8 mouse cellular contexts compared by ENCODE assay signal in the genomic region with DNA sequence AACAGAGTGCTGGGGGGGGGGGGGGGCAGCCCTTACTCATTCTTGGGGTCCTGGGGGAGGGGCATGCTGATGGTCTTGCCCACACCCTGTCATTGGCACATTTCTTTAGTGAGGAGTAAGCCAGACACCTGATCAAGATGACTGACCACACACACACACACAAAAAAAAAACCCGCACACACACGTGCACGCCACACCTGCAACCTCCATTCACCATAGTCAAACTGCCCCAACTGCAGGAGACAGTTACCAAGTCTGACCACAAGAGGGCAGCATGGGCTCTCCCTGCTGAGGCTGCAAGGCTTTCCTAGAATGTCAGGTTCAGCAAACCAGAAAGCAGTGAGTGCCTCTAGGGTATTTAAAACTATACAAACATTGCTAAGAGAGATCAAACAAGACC. TPM values are rescaled to one million over a fixed set of nuclear protein-coding genes. Genes with fewer than 3 reads are reported as not detected.
DNase-seq lines count a peak whose midpoint lies in the region; ATAC-seq and TF ChIP-seq lines count a peak whose summit lies in the region.

No protein-coding gene starts in this region.

- H3K4me2 ChIP-seq in intestine, embryonic 14.5 days (ENCODE audit: low read length) = no peak overlapping the region
- no peak overlapping the region for H3K4me2 ChIP-seq in intestine, embryonic 15.5 days (replicated peaks)
- no peak overlapping the region for H3K4me2 ChIP-seq in limb, embryonic 13.5 days (replicated peaks)

- H3K4me3 ChIP-seq in intestine, embryonic 14.5 days (ENCODE audit: low read depth, low read length) = no peak overlapping the region
- no peak overlapping the region for H3K4me3 ChIP-seq in intestine, embryonic 15.5 days (replicated peaks)
- H3K4me3 ChIP-seq in limb, embryonic 13.5 days = no peak overlapping the region
- no peak overlapping the region for H3K4me3 ChIP-seq in testis, adult 2 months (ENCODE audit: control insufficient read depth, low read depth, low read length)

- TF ChIP-seq POLR2A in testis, adult 2 months (IDR thresholded peaks at IDR 0.05; ENCODE audit: control insufficient read depth, low read depth, low read length) = no peak

- no peak overlapping the region for H3K27ac ChIP-seq in intestine, embryonic 14.5 days (ENCODE audit: low read depth)
- H3K27ac ChIP-seq in intestine, embryonic 15.5 days = no peak overlapping the region
- no peak overlapping the region for H3K27ac ChIP-seq in limb, embryonic 13.5 days
- H3K27ac ChIP-seq in testis, adult 2 months (ENCODE audit: control insufficient read depth, insufficient read depth, low read depth, low read length) = no peak overlapping the region

- H3K4me1 ChIP-seq in intestine, embryonic 14.5 days (replicated peaks; ENCODE audit: control insufficient read depth, insufficient read depth, low read length) = no peaks in the 10 kb centered on the region
- H3K4me1 ChIP-seq in intestine, embryonic 15.5 days (replicated peaks) = peaks cover 9% of the 10 kb centered on the region; the same call in 1 of the 2 replicates
- H3K4me1 ChIP-seq in limb, embryonic 13.5 days = no peaks in the 10 kb centered on the region
- H3K4me1 ChIP-seq in testis, adult 2 months (ENCODE audit: control insufficient read depth, insufficient read depth, low read length) = no peaks in the 10 kb centered on the region

- no peak overlapping the region for H3K9ac ChIP-seq in intestine, embryonic 14.5 days (ENCODE audit: low read length)
- H3K9ac ChIP-seq in intestine, embryonic 15.5 days = no peak overlapping the region
- H3K9ac ChIP-seq in limb, embryonic 13.5 days = no peak overlapping the region

- peak; percentile 92 for DNase-seq in intestine, embryonic 14.5 days (ENCODE audit: low spot score)
- DNase-seq in brain, embryonic 18.5 days (ENCODE audit: low read depth, low spot score) = peak; percentile 46
- peak; percentile 78 for DNase-seq in fibroblast of lung, adult 2 months (ENCODE audit: low read depth)
- peak; percentile 79 to 88 for DNase-seq in kidney, adult 8-10 months
- peak; percentile 15 to 41 for DNase-seq in natural killer cell, adult 2 months (ENCODE audit: low spot score in 2 of 2)

- H3K36me3 ChIP-seq in intestine, embryonic 14.5 days (ENCODE audit: control insufficient read depth, insufficient read depth, low read length) = no peaks in the 10 kb centered on the region
- no peaks in the 10 kb centered on the region for H3K36me3 ChIP-seq in intestine, embryonic 15.5 days
- no peaks in the 10 kb centered on the region for H3K36me3 ChIP-seq in limb, embryonic 13.5 days
- H3K36me3 ChIP-seq in testis, adult 2 months (ENCODE audit: control insufficient read depth, insufficient read depth, low read length) = no peaks in the 10 kb centered on the region

- peak; percentile 95 for TF ChIP-seq CTCF in testis, adult 2 months (IDR thresholded peaks at IDR 0.05; ENCODE audit: control insufficient read depth, insufficient read depth, insufficient replicate concordance, low read depth, low read length)

- WGBS in intestine, embryonic 14.5 days = 23% methylated on average over 3 of the region's 3 CpGs
- WGBS in intestine, embryonic 15.5 days = 8% methylated on average over 3 of the region's 3 CpGs
- WGBS in limb, embryonic 13.5 days = 20% methylated on average over 3 of the region's 3 CpGs

- H3K9me3 ChIP-seq in intestine, embryonic 14.5 days (ENCODE audit: control insufficient read depth, low read length) = no peaks in the 10 kb centered on the region
- no peaks in the 10 kb centered on the region for H3K9me3 ChIP-seq in intestine, embryonic 15.5 days
- H3K9me3 ChIP-seq in limb, embryonic 13.5 days = no peaks in the 10 kb centered on the region

- ATAC-seq in intestine, embryonic 14.5 days (replicated peaks; ENCODE audit: low FRiP score, low TSS enrichment, low read depth) = no peak
- no peak for ATAC-seq in intestine, embryonic 15.5 days
- ATAC-seq in limb, embryonic 13.5 days (ENCODE audit: low FRiP score, low read depth) = peak; percentile 60; the same call in 1 of the 2 replicates

- no peaks in the 10 kb centered on the region for H3K27me3 ChIP-seq in intestine, embryonic 14.5 days (replicated peaks; ENCODE audit: control insufficient read depth, insufficient read depth, low read length)
- no peaks in the 10 kb centered on the region for H3K27me3 ChIP-seq in intestine, embryonic 15.5 days (replicated peaks)
- H3K27me3 ChIP-seq in limb, embryonic 13.5 days = no peaks in the 10 kb centered on the region
- no peaks in the 10 kb centered on the region for H3K27me3 ChIP-seq in testis, adult 2 months (ENCODE audit: control insufficient read depth, insufficient read depth, low read length)

RNA-seq across cellular contexts. Expression of gene Slc19a1, which starts 50.4 kb away (rescaled TPM):
- polyA plus RNA-seq in intestine, embryonic 14.5 days (2014; fragmentation: Nextera tagmentation; extraction: Ambion mirVana) = 45.2 and 50.2 TPM in 2 replicates
- polyA plus RNA-seq in intestine, embryonic 15.5 days (2015; fragmentation: Nextera tagmentation; extraction: Ambion mirVana) = 43.1 and 50.9 TPM in 2 replicates
- polyA plus RNA-seq in limb, embryonic 13.5 days (2015; fragmentation: Nextera tagmentation; extraction: Ambion mirVana) = 30.0 and 30.1 TPM in 2 replicates
- polyA plus RNA-seq in testis, adult 2 months (2012; rRNA removed) = 4.7 and 4.8 TPM in 2 replicates

Comparison
In these comparisons a context has a peak if more than half of its experiments do, and no peak if none do; other contexts are left out.
1. DNase-seq: peak in every context shown above with its lines; median percentile 92 in intestine, embryonic 14.5 days; 84 in kidney, adult 8-10 months; 78 in fibroblast of lung, adult 2 months; 46 in brain, embryonic 18.5 days; 28 in natural killer cell, adult 2 months.